Mouse (Mus musculus): ENCODE results near the gene Nacc2. TPM values are rescaled to one million over a fixed set of nuclear protein-coding genes. Genes with fewer than 3 reads are reported as not detected.

Gene Nacc2
- polyA plus RNA-seq, 1 experiment = 51.2 TPM

- H3K4me3 ChIP-seq (ENCODE audit: low read depth, low read length) = peak within 1 kb of the TSS; percentile 80
- no peaks in the 10 kb centered on the region for H3K27me3 ChIP-seq (ENCODE audit: control insufficient read depth, insufficient read depth, low read length)
- H3K27ac ChIP-seq (ENCODE audit: insufficient read depth, low read depth, low read length) = peak within 1 kb of the TSS; percentile 93
- TF ChIP-seq CTCF (IDR thresholded peaks at IDR 0.05; ENCODE audit: extremely low read depth, insufficient read length, insufficient replicate concordance, low read depth, low read length) = no peak
- peak; percentile 51; the same call in 1 of the 2 replicates for TF ChIP-seq POLR2A (IDR thresholded peaks at IDR 0.05; ENCODE audit: low read depth, low read length)
- WGBS = 3% methylated on average over 50 of the region's 50 CpGs
- no peaks in the 10 kb centered on the region for H3K36me3 ChIP-seq (ENCODE audit: control insufficient read depth, insufficient read depth, low read length)
- peaks cover 8% of the 10 kb centered on the region for H3K4me1 ChIP-seq (ENCODE audit: control insufficient read depth, insufficient read depth, insufficient read length, low read length)
These were observed 101.3 kb downstream of the Nacc2 start, which contains the start of gene Ubac1 for GRCm38 (mm10) chr2:26021561-26022257. Gene Ubac1, minus strand, starts transcription at chr2:26021747.

GRCm38 (mm10) chr2:26020714-26021560 is 102.1 kb downstream of the Nacc2 start:
- no peaks in the 10 kb centered on the region for H3K27me3 ChIP-seq (ENCODE audit: control insufficient read depth, insufficient read depth, low read length)
- peak overlapping the region; percentile 80 for H3K4me3 ChIP-seq (ENCODE audit: low read depth, low read length)
- WGBS = 1% methylated on average over 38 of the region's 38 CpGs

GRCm38 (mm10) chr2:26019923-26020322 is 103.1 kb downstream of the Nacc2 start:
- H3K4me3 ChIP-seq (ENCODE audit: low read depth, low read length) = no peak overlapping the region
- 75% methylated on average over 3 of the region's 3 CpGs for WGBS
- H3K27me3 ChIP-seq (ENCODE audit: control insufficient read depth, insufficient read depth, low read length) = no peaks in the 10 kb centered on the region
- no peak overlapping the region for H3K27ac ChIP-seq (ENCODE audit: insufficient read depth, low read depth, low read length)
- TF ChIP-seq CTCF (IDR thresholded peaks at IDR 0.05; ENCODE audit: extremely low read depth, insufficient read length, insufficient replicate concordance, low read depth, low read length) (no peak), POLR2A (IDR thresholded peaks at IDR 0.05; ENCODE audit: low read depth, low read length) (no peak)
- peaks cover 12% of the 10 kb centered on the region for H3K36me3 ChIP-seq (ENCODE audit: control insufficient read depth, insufficient read depth, low read length)
- H3K4me1 ChIP-seq (ENCODE audit: control insufficient read depth, insufficient read depth, insufficient read length, low read length) = peaks cover 8% of the 10 kb centered on the region

More at GRCm38 (mm10) chr2:26020714-26021560, 102.1 kb downstream of the Nacc2 start:
- Histone ChIP-seq H3K27ac (ENCODE audit: insufficient read depth, low read depth, low read length) (peak overlapping the region; percentile 93), H3K36me3 (ENCODE audit: control insufficient read depth, insufficient read depth, low read length) (peaks cover 3% of the 10 kb centered on the region; the same call in 1 of the 2 replicates), H3K4me1 (ENCODE audit: control insufficient read depth, insufficient read depth, insufficient read length, low read length) (peaks cover 8% of the 10 kb centered on the region)
- TF ChIP-seq POLR2A (IDR thresholded peaks at IDR 0.05; ENCODE audit: low read depth, low read length) (no peak; the same call in 1 of the 2 replicates), CTCF (IDR thresholded peaks at IDR 0.05; ENCODE audit: extremely low read depth, insufficient read length, insufficient replicate concordance, low read depth, low read length) (no peak)

- H3K4me3 ChIP-seq (ENCODE audit: low read depth, low read length) = no peak overlapping the region
- peaks cover 8% of the 10 kb centered on the region for H3K4me1 ChIP-seq (ENCODE audit: control insufficient read depth, insufficient read depth, insufficient read length, low read length)
- no peak for TF ChIP-seq POLR2A (IDR thresholded peaks at IDR 0.05; ENCODE audit: low read depth, low read length)
- no peak overlapping the region for H3K27ac ChIP-seq (ENCODE audit: insufficient read depth, low read depth, low read length)
- peaks cover 31% of the 10 kb centered on the region for H3K36me3 ChIP-seq (ENCODE audit: control insufficient read depth, insufficient read depth, low read length)
- H3K27me3 ChIP-seq (ENCODE audit: control insufficient read depth, insufficient read depth, low read length) = no peaks in the 10 kb centered on the region
- 61% methylated on average over 4 of the region's 4 CpGs for WGBS
These were observed 105.7 kb downstream of the Nacc2 start for GRCm38 (mm10) chr2:26017326-26017725.

- WGBS = 79% methylated on average over 3 of the region's 3 CpGs
- Histone ChIP-seq H3K4me1 (ENCODE audit: control insufficient read depth, insufficient read depth, insufficient read length, low read length) (no peaks in the 10 kb centered on the region; the same call in 1 of the 2 replicates), H3K4me3 (ENCODE audit: low read depth, low read length) (no peak overlapping the region), H3K27ac (ENCODE audit: insufficient read depth, low read depth, low read length) (no peak overlapping the region), H3K36me3 (ENCODE audit: control insufficient read depth, insufficient read depth, low read length) (peaks cover 65% of the 10 kb centered on the region), H3K27me3 (ENCODE audit: control insufficient read depth, insufficient read depth, low read length) (no peaks in the 10 kb centered on the region)
- TF ChIP-seq POLR2A (IDR thresholded peaks at IDR 0.05; ENCODE audit: low read depth, low read length) = no peak
- no peak for TF ChIP-seq CTCF (IDR thresholded peaks at IDR 0.05; ENCODE audit: extremely low read depth, insufficient read length, insufficient replicate concordance, low read depth, low read length)
These were observed 109.3 kb downstream of the Nacc2 start for GRCm38 (mm10) chr2:26013674-26014073.

- Histone ChIP-seq H3K4me1 (ENCODE audit: control insufficient read depth, insufficient read depth, insufficient read length, low read length) (no peaks in the 10 kb centered on the region), H3K4me3 (ENCODE audit: low read depth, low read length) (no peak overlapping the region), H3K36me3 (ENCODE audit: control insufficient read depth, insufficient read depth, low read length) (peaks cover 83% of the 10 kb centered on the region), H3K27me3 (ENCODE audit: control insufficient read depth, insufficient read depth, low read length) (no peaks in the 10 kb centered on the region), H3K27ac (ENCODE audit: insufficient read depth, low read depth, low read length) (no peak overlapping the region)
- TF ChIP-seq CTCF (IDR thresholded peaks at IDR 0.05; ENCODE audit: extremely low read depth, insufficient read length, insufficient replicate concordance, low read depth, low read length) = no peak
- TF ChIP-seq POLR2A (IDR thresholded peaks at IDR 0.05; ENCODE audit: low read depth, low read length) = no peak
- 92% methylated on average over 1 of the region's 1 CpGs for WGBS
These were observed 111.6 kb downstream of the Nacc2 start for GRCm38 (mm10) chr2:26011420-26011819.

Other genes starting within 250 kb of the Nacc2 start
- 4.4 and 4.6 TPM in 2 replicates for gene Camsap1, start 139.9 kb downstream of the Nacc2 start, polyA plus RNA-seq (2012; rRNA removed)
- gene Ubac1, start 101.5 kb downstream of the Nacc2 start, polyA plus RNA-seq (2012; rRNA removed) = 33.8 and 55.1 TPM in 2 replicates
- 0.13 TPM in 1 of 2 replicates, not detected in the other for gene Lhx3, start 85.1 kb upstream of the Nacc2 start, polyA plus RNA-seq (2012; rRNA removed)
- gene Qsox2, start 114.3 kb upstream of the Nacc2 start, polyA plus RNA-seq (2012; rRNA removed) = 10.9 TPM in 2 replicates
- gene Ccdc187, start 171.3 kb upstream of the Nacc2 start, polyA plus RNA-seq (2012; rRNA removed) = 0.34 and 0.36 TPM in 2 replicates
- 7.1 and 8.1 TPM in 2 replicates for gene Gpsm1, start 192.3 kb upstream of the Nacc2 start, polyA plus RNA-seq (2012; rRNA removed)
- gene Dnlz, start 228.9 kb upstream of the Nacc2 start, polyA plus RNA-seq (2012; rRNA removed) = 12.6 and 23.7 TPM in 2 replicates
- gene Card9, start 237.7 kb upstream of the Nacc2 start, polyA plus RNA-seq (2012; rRNA removed) = 3.3 and 4.5 TPM in 2 replicates

All from small intestine, adult 2 months (tissue).